Mouse (Mus musculus) liver, postnatal 0 days (tissue): ENCODE measurements around the gene Rab11fip5. TPM values are rescaled to one million over a fixed set of nuclear protein-coding genes. Genes with fewer than 3 reads are reported as not detected.

Experiments
- ATAC-seq: fragments of 200-750 bp; cut with Nextera tagmentation; 2 replicates; pipeline ENCODE4 v1.8.0; 2017; ENCODE audit warnings: mild to moderate bottlenecking, moderate library complexity
- DNase-seq: peaks from one replicate; pipeline ENCODE4 v3.0.0-alpha.2; 2016
- H3K27ac ChIP-seq: fragments of 300-500 bp; sonication (generic); 2 replicates; pipeline ENCODE4 v1.5.1; 2014; ENCODE audit warnings: antibody characterized with exemption, moderate library complexity, mild to moderate bottlenecking, low read depth
- H3K27me3 ChIP-seq: fragments of 300-500 bp; sonication (generic); 2 replicates; pipeline ENCODE4 v1.6.1; 2014; ENCODE audit warnings: low read length, control low read depth, mixed read lengths; ENCODE audit not compliant: insufficient read depth
- H3K36me3 ChIP-seq: fragments of 300-500 bp; sonication (generic); replicated peaks from 2 replicates; pipeline ENCODE4 v1.6.1; 2014; ENCODE audit warnings: mild to moderate bottlenecking, control low read depth, low read length, moderate library complexity, mixed read lengths; ENCODE audit not compliant: insufficient read depth
- H3K4me1 ChIP-seq: fragments of 300-500 bp; sonication (generic); 2 replicates; pipeline ENCODE4 v1.6.1; 2014; ENCODE audit warnings: antibody characterized with exemption, mild to moderate bottlenecking, control low read depth; ENCODE audit not compliant: insufficient read depth
- H3K4me2 ChIP-seq: fragments of 300-500 bp; sonication (generic); 2 replicates; pipeline ENCODE4 v1.6.1; 2014; ENCODE audit warnings: low read depth, mild to moderate bottlenecking, low read length, moderate library complexity, mixed read lengths
- H3K4me3 ChIP-seq: fragments of 300-500 bp; sonication (generic); 2 replicates; pipeline ENCODE4 v1.5.1; 2014; ENCODE audit warnings: low read depth, low read length
- H3K9ac ChIP-seq: fragments of 300-500 bp; sonication (generic); replicated peaks from 2 replicates; pipeline ENCODE4 v1.6.1; 2014; ENCODE audit warnings: mild to moderate bottlenecking, moderate library complexity
- H3K9me3 ChIP-seq: fragments of 300-500 bp; sonication (generic); 2 replicates; pipeline ENCODE4 v1.6.1; 2016; ENCODE audit warnings: mild to moderate bottlenecking, control low read depth, low read length, mixed read lengths
- CTCF ChIP-seq: sonication (generic); IDR thresholded peaks from 2 replicates; pipeline ENCODE4 v1.5.1; 2016; ENCODE audit warnings: antibody characterized with exemption, low read depth
- EP300 ChIP-seq: IDR thresholded peaks from 2 replicates; pipeline ENCODE4 v1.6.1; 2016; ENCODE audit warnings: antibody characterized with exemption, low read depth, mild to moderate bottlenecking
- WGBS: fragments of 180-500 bp; shearing (Covaris S2); extraction: QIAGEN DNeasy Blood & Tissue Kit; methylation state at CpG from one replicate; pipeline ENCODE4 v1.1.7; 2014; ENCODE audit not compliant: insufficient replicate concordance; 5-methylcytosine and 5-hydroxymethylcytosine counted together
- polyA plus RNA-seq: library from polyadenylated mRNA; unstranded; fragments of >200 nt; fragmentation: Nextera tagmentation; extraction: Ambion mirVana; gene quantifications from 2 replicates; pipeline ENCODE4 v1.2.1, GENCODE M21; 2015

Rab11fip5 gene
- polyA plus RNA-seq, 1 experiment from 2014 or later, result 1.1 TPM

DNA sequence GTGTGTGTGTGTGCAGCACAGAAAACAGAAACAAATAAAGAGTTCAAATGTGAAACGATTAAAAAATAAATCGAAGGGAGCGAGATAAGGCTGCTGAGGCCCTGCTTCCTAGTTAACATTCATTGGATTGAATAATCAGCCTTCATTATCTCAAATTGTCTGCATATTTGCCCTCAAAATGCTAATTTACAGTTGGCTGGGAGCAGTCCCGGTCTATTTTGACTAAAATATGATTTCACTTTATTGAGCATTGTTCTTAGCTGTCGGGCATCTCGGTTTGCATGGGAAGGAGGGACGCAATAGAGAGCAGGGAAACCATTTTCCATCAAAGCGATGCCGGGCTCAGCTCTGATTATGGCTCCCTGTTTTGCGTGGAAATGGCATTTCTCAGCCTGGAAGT lies 28.6 kb upstream of the Rab11fip5 start:
- H3K4me1 ChIP-seq, result no peaks in the 10 kb centered on the region

DNA sequence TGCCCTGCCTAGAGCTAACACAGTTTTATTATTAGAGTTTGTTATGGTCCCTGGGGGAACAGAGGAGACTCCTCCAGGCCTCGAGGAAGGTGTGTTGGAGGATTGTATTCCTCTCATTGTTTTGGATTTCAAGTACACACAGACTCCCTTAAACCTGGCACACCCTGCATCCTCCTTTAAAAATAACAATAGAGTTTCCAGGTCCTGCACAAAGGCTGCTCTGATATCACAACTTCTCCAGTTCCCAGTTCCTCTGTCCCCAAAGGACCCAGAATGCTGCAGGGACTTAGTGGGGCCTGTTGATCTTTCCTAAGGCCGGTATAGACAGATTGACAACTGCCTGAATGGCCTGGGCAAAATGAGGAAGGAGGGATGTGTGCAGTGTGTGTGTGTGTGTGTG lies 28.2 kb upstream of the Rab11fip5 start:
- DNase-seq (no peak), ATAC-seq (no peak)
- peaks cover 6% of the 10 kb centered on the region for H3K27me3 ChIP-seq
- H3K4me1 ChIP-seq, result no peaks in the 10 kb centered on the region
- 21% methylated on average over 2 of the region's 2 CpGs for WGBS
- no peak overlapping the region for H3K27ac ChIP-seq
- no peaks in the 10 kb centered on the region for H3K9me3 ChIP-seq
- H3K36me3 ChIP-seq, result no peaks in the 10 kb centered on the region
- H3K4me3 ChIP-seq, result no peak overlapping the region
- no peak for TF ChIP-seq CTCF
- TF ChIP-seq EP300, result no peak
- no peak overlapping the region for H3K9ac ChIP-seq
- H3K4me2 ChIP-seq, result no peak overlapping the region

More for the DNA sequence above, 28.6 kb upstream of the Rab11fip5 start:
- ATAC-seq, result no peak
- WGBS, result 75% methylated on average over 10 of the region's 10 CpGs
- H3K9ac ChIP-seq, result no peak overlapping the region
- H3K4me3 ChIP-seq, result no peak overlapping the region
- TF ChIP-seq CTCF (no peak), EP300 (no peak)
- no peaks in the 10 kb centered on the region for H3K36me3 ChIP-seq
- no peak for DNase-seq
- no peak overlapping the region for H3K4me2 ChIP-seq
- no peaks in the 10 kb centered on the region for H3K9me3 ChIP-seq
- H3K27ac ChIP-seq, result no peak overlapping the region
- H3K27me3 ChIP-seq, result peaks cover 11% of the 10 kb centered on the region

GRCm38 (mm10) chr6:85399715-85400114 lies 25.3 kb upstream of the Rab11fip5 start:
- Histone ChIP-seq H3K36me3 (no peaks in the 10 kb centered on the region), H3K4me2 (no peak overlapping the region), H3K27me3 (no peaks in the 10 kb centered on the region), H3K4me3 (no peak overlapping the region), H3K9ac (no peak overlapping the region; the same call in 1 of the 2 replicates), H3K4me1 (no peaks in the 10 kb centered on the region), H3K27ac (no peak overlapping the region), H3K9me3 (0 out of 2 replicates have a peak, but pooled peaks cover 3% of the 10 kb centered on the region)
- no peak for ATAC-seq
- DNase-seq, result no peak
- WGBS, result 38% methylated on average over 5 of the region's 5 CpGs
- TF ChIP-seq EP300 (no peak), CTCF (no peak)

DNA sequence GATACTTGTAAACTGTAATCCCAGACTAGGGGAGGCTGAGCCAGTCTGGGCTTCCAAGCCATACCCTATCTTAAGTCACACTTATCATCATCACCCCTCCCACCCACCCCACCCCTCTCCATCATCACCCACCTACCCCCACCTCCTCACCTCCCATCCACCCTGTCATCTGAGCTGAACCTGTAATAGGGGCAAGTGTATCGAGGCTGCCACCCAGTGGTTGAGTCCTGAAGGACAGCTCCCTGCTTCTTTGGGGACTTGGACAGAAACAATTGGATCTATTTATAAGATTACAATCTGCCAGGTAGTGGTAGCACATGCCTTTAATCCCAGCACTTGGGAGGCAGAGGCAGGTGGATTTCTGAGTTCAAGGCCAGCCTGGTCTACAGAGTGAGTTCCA lies 22.7 kb upstream of the Rab11fip5 start:
- H3K4me3 ChIP-seq, result no peak overlapping the region
- no peak overlapping the region for H3K9ac ChIP-seq
- TF ChIP-seq CTCF (peak; percentile 69), EP300 (no peak)
- no peaks in the 10 kb centered on the region for H3K4me1 ChIP-seq
- H3K27ac ChIP-seq, result no peak overlapping the region
- no peak for ATAC-seq
- 0 out of 2 replicates have a peak, but pooled peaks cover 3% of the 10 kb centered on the region for H3K9me3 ChIP-seq
- no peaks in the 10 kb centered on the region for H3K27me3 ChIP-seq
- DNase-seq, result peak; percentile 45
- no peaks in the 10 kb centered on the region for H3K36me3 ChIP-seq
- WGBS, result 31% methylated on average over 1 of the region's 1 CpGs
- no peak overlapping the region for H3K4me2 ChIP-seq

DNA sequence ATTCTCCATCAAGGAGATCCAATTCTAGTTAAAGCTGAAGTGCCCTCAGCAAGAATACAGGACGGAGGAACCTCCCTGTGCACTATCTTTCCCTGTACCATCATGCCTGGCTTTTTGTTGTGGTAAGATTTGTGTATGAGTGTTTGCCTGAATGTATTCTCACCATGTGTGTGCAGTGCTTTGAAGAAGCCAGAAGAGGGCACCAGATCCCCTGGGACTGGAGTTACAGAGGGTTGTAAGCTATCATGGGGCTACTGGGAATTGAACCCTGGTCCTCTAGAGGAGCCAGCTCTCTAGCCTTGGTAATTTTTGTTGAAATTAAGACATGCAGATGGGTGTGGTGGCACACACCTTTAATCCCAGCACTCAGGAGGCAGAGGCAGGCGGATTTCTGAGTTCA lies 20.9 kb upstream of the Rab11fip5 start:
- 66% methylated on average over 2 of the region's 2 CpGs for WGBS
- no peaks in the 10 kb centered on the region for H3K27me3 ChIP-seq
- no peaks in the 10 kb centered on the region for H3K4me1 ChIP-seq
- no peak overlapping the region for H3K4me3 ChIP-seq
- H3K9ac ChIP-seq, result no peak overlapping the region
- H3K36me3 ChIP-seq, result no peaks in the 10 kb centered on the region
- TF ChIP-seq EP300, result no peak
- H3K27ac ChIP-seq, result no peak overlapping the region
- DNase-seq, result no peak
- H3K9me3 ChIP-seq, result 0 out of 2 replicates have a peak, but pooled peaks cover 3% of the 10 kb centered on the region
- H3K4me2 ChIP-seq, result no peak overlapping the region
- no peak for ATAC-seq

GRCm38 (mm10) chr6:85391803-85392202 lies 17.4 kb upstream of the Rab11fip5 start:
- peak; percentile 71 for DNase-seq
- Histone ChIP-seq H3K9me3 (0 out of 2 replicates have a peak, but pooled peaks cover 3% of the 10 kb centered on the region), H3K36me3 (no peaks in the 10 kb centered on the region), H3K4me2 (no peak overlapping the region), H3K27me3 (0 out of 2 replicates have a peak, but pooled peaks cover 2% of the 10 kb centered on the region), H3K4me3 (no peak overlapping the region), H3K4me1 (no peaks in the 10 kb centered on the region), H3K9ac (no peak overlapping the region), H3K27ac (no peak overlapping the region)
- no peak for ATAC-seq
- TF ChIP-seq CTCF (peak; percentile 81), EP300 (no peak)
- 14% methylated on average over 5 of the region's 7 CpGs for WGBS

DNA sequence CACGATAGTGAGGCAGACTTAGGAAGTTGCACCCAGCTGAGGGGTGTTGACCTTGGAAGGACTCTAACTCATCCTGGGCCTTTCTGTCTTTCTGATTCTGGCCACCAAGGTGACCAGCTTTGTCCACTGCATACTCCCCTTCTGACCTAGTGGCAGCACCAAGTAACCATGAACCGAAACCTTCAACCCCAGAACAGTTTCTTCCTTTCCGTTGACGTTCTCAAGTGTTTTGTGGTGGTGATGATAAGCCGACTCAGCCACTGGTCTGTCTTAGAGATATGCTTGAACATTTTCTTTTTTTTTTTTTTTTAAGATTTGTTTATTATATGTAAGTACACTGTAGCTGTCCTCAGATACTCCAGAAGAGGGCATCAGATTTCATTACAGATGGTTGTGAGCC lies 14.2 kb upstream of the Rab11fip5 start:
- Histone ChIP-seq H3K4me3 (no peak overlapping the region), H3K9ac (no peak overlapping the region), H3K4me2 (peak overlapping the region; percentile 9; the same call in 1 of the 2 replicates), H3K4me1 (no peaks in the 10 kb centered on the region), H3K27me3 (0 out of 2 replicates have a peak, but pooled peaks cover 2% of the 10 kb centered on the region), H3K27ac (no peak overlapping the region), H3K36me3 (no peaks in the 10 kb centered on the region), H3K9me3 (no peaks in the 10 kb centered on the region)
- peak; percentile 66 for TF ChIP-seq EP300
- TF ChIP-seq CTCF, result no peak
- ATAC-seq (peak; percentile 47), DNase-seq (no peak)
- WGBS, result 30% methylated on average over 5 of the region's 5 CpGs
